Mouse (Mus musculus): ENCODE data around the gene Det1.

Det1 gene

GRCm38 (mm10) chr7:78846737-78847434, at the start of gene Det1:
TSS of gene Det1 (minus strand) at chr7:78847263.
- peak; percentile 85 for DNase-seq (ENCODE audit: low read depth, low spot score)

- peak; percentile 97 for DNase-seq (ENCODE audit: low read depth, low spot score)
These were observed 48.7 kb upstream of the Det1 start, which contains the start of gene Aen for GRCm38 (mm10) chr7:78895653-78896333. TSS of gene Aen (plus strand) at chr7:78895854.

- DNase-seq (ENCODE audit: low read depth, low spot score), result no peak
These were observed 48.1 kb upstream of the Det1 start for GRCm38 (mm10) chr7:78895021-78895652.

GRCm38 (mm10) chr7:78893917-78894316, 46.9 kb upstream of the Det1 start:
- no peak for DNase-seq (ENCODE audit: low read depth, low spot score)

GRCm38 (mm10) chr7:78890641-78891040, 43.6 kb upstream of the Det1 start:
- no peak for DNase-seq (ENCODE audit: low read depth, low spot score)

GRCm38 (mm10) chr7:78887431-78887842, 40.4 kb upstream of the Det1 start:
- DNase-seq (ENCODE audit: low read depth, low spot score), result no peak

- no peak for DNase-seq (ENCODE audit: low read depth, low spot score)
These were observed 39.4 kb upstream of the Det1 start for GRCm38 (mm10) chr7:78886496-78886895.

- DNase-seq (ENCODE audit: low read depth, low spot score), result peak; percentile 50
These were observed 38.3 kb upstream of the Det1 start for GRCm38 (mm10) chr7:78885404-78885803.

- DNase-seq (ENCODE audit: low read depth, low spot score), result peak; percentile 42
These were observed 37.1 kb upstream of the Det1 start for GRCm38 (mm10) chr7:78884139-78884538.

GRCm38 (mm10) chr7:78883726-78884060, 36.6 kb upstream of the Det1 start:
- DNase-seq (ENCODE audit: low read depth, low spot score), result no peak

- no peak for DNase-seq (ENCODE audit: low read depth, low spot score)
These were observed 36.1 kb upstream of the Det1 start for GRCm38 (mm10) chr7:78883016-78883725.

GRCm38 (mm10) chr7:78882469-78882837, 35.4 kb upstream of the Det1 start:
- no peak for DNase-seq (ENCODE audit: low read depth, low spot score)

GRCm38 (mm10) chr7:78881607-78882468, 34.8 kb upstream of the Det1 start:
- DNase-seq (ENCODE audit: low read depth, low spot score), result no peak

GRCm38 (mm10) chr7:78872831-78873230, 25.8 kb upstream of the Det1 start:
- no peak for DNase-seq (ENCODE audit: low read depth, low spot score)

- no peak for DNase-seq (ENCODE audit: low read depth, low spot score)
These were observed 25.3 kb upstream of the Det1 start for GRCm38 (mm10) chr7:78872366-78872765.

GRCm38 (mm10) chr7:78868731-78869130, 21.7 kb upstream of the Det1 start:
- DNase-seq (ENCODE audit: low read depth, low spot score), result no peak

- DNase-seq (ENCODE audit: low read depth, low spot score), result no peak
These were observed 18.3 kb upstream of the Det1 start for GRCm38 (mm10) chr7:78865212-78865949.

GRCm38 (mm10) chr7:78864446-78864802, 17.4 kb upstream of the Det1 start:
- no peak for DNase-seq (ENCODE audit: low read depth, low spot score)

GRCm38 (mm10) chr7:78863796-78864445, 16.9 kb upstream of the Det1 start:
- DNase-seq (ENCODE audit: low read depth, low spot score), result no peak

- DNase-seq (ENCODE audit: low read depth, low spot score), result no peak
These were observed 8.1 kb upstream of the Det1 start for GRCm38 (mm10) chr7:78855044-78855655.
